Mouse (Mus musculus) layer of hippocampus, postnatal 25 days (tissue): ENCODE data around the gene Qrsl1. TPM values are rescaled to one million over a fixed set of nuclear protein-coding genes. Genes with fewer than 3 reads are reported as not detected.

Experiments
- DNase-seq, 2 experiments: peaks; one replicate each; pipeline ENCODE4 v3.0.0; 2022; ENCODE audit warnings: mixed read lengths in 2 of 2, low spot score in 1 of 2; ENCODE audit errors: extremely low spot score in 1 of 2
- total RNA-seq, 2 experiments: library from RNA; stranded (reverse); gene quantifications; 2 replicates each; pipeline ENCODE4 v1.2.3; 2021

Gene Qrsl1
- total RNA-seq, 2 experiments from 2014 or later, result 15.8 to 16.8 TPM

- no peak for DNase-seq
Observed at GRCm38 (mm10) chr10:43887676-43888075, 13.9 kb downstream of the Qrsl1 start.

- DNase-seq, result no peak
Observed at GRCm38 (mm10) chr10:43871458-43871857, 30.1 kb downstream of the Qrsl1 start.

GRCm38 (mm10) chr10:43870752-43871151 lies 30.8 kb downstream of the Qrsl1 start:
- DNase-seq, result peak in 1 of 2 experiments; percentile 35

DNA sequence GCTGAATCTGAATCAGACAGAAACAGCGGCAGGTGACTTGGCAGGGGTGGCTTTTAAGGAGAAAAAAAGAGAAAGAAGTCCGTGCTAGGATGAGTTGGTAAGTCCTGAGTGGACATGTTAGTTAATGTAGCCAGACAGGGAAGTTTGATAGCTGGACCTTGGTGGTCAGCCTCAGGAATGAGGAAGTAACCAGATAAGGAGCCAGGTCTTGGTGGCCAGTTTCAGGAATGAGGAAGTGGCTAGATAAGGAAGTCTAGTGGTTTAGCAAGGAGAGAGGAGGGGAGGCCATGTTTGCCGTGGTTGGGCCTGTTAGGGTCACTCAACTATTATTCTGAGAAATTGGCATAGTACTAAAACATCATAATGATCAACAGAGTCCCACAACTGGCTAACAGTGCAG lies 45.2 kb downstream of the Qrsl1 start:
- no peak for DNase-seq

DNA sequence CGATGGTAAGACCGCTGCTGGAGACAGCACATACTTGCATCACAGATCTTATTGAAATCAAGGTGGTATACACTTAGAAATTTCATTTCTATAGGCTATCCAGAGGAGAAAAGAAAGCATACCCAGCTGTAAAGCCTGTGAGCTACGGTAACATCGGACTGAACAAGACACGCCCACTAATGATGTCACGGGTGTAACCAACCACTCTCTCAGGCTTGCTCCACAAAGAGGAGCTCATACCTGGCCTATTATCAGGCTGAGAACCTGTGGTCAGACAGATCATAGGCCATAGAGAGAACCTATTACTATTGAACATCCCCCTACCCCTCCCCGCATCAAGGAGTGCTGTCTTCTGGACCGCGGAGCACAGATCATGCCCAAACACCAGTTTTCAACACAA lies 45.6 kb downstream of the Qrsl1 start:
- DNase-seq, result no peak

DNA sequence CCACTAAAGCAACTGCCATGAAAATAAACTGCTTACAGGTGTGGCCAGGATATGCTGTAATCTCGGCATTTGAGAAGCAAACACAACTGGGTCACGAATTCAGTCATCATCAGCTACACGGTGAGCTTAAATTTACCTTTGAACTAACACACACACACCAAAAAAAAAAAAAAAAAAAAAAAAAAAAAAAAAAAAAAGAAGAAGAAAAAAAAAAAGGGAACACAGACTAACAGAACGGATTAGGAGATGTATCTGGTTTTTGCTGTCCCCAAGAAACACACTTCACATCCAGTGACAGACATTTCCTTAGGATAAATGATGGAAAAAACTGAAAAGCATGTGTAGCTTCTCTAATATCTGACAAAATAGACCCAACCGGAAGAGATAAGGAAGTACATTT lies 49.6 kb downstream of the Qrsl1 start:
- DNase-seq, result no peak

- DNase-seq, result no peak
Observed at GRCm38 (mm10) chr10:43849478-43849877, 52.1 kb downstream of the Qrsl1 start.

DNA sequence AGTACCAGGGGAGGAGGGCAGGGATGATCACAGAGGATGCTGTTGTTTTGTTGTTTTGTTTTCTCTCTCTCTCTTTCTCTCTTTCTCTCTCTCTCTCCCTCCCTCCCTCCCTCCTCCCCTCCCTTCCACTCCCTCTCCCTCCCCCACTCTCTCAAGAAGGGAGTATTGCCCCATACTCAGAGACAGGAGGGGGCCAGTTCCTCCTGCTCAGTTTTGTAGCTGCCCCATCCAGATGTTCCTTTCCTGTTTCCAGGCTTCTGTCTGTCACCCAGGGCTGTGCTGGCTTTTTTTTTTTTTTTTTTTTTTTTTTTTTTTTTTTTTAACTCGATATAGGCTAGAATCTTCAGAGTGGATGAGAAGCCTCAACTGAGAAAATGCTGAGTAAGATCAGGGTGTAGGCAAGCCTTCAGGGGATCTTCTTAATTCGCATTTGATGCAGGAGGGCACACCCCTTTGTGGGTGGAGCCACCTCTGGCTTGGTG lies 55.4 kb downstream of the Qrsl1 start:
- no peak for DNase-seq

- no peak for DNase-seq
Observed at GRCm38 (mm10) chr10:43845442-43845841, 56.1 kb downstream of the Qrsl1 start.

GRCm38 (mm10) chr10:43841441-43841840 lies 60.1 kb downstream of the Qrsl1 start:
- DNase-seq, result no peak

- DNase-seq, result no peak
Observed at GRCm38 (mm10) chr10:43832868-43833267, 68.7 kb downstream of the Qrsl1 start.

DNA sequence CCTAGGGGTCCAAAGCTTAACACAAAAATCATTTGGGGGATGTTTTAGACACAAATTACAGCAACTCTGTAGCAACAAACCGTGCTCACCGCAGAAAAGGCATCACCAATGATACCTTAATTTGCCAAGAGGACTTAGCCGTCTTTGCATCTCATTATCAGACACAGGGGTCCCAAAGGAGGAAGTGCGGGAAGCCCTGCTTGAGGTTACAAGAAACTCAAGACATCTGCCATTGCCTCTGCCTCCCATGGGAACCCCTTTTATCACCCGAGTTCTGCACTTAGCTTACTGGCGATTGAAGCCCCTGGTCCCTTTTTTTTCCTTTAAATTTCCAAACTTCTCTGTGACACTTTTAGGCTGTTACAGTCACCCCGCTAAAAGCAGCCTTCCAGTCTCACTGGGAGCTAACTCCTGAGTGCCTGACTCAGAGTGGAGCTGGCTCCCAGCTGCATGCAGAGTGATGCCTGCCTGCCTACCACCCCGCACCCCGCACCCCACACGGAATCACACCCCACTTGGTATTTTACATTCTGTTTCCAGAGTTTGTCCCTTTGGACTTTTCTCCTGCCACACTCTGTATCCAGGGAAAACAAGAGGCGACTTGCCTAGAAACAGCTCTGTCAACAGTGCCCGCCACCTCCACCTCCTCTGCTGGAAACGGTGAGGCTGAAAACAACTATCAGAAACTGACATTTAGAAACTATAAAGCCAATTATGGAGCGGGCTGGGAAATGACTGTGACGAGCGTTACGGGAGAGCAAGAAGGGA lies 71.1 kb downstream of the Qrsl1 start:
- no peak for DNase-seq

GRCm38 (mm10) chr10:43828686-43829015 lies 72.9 kb downstream of the Qrsl1 start:
- DNase-seq, result no peak

GRCm38 (mm10) chr10:43827958-43828685 lies 73.4 kb downstream of the Qrsl1 start:
- no peak for DNase-seq

DNA sequence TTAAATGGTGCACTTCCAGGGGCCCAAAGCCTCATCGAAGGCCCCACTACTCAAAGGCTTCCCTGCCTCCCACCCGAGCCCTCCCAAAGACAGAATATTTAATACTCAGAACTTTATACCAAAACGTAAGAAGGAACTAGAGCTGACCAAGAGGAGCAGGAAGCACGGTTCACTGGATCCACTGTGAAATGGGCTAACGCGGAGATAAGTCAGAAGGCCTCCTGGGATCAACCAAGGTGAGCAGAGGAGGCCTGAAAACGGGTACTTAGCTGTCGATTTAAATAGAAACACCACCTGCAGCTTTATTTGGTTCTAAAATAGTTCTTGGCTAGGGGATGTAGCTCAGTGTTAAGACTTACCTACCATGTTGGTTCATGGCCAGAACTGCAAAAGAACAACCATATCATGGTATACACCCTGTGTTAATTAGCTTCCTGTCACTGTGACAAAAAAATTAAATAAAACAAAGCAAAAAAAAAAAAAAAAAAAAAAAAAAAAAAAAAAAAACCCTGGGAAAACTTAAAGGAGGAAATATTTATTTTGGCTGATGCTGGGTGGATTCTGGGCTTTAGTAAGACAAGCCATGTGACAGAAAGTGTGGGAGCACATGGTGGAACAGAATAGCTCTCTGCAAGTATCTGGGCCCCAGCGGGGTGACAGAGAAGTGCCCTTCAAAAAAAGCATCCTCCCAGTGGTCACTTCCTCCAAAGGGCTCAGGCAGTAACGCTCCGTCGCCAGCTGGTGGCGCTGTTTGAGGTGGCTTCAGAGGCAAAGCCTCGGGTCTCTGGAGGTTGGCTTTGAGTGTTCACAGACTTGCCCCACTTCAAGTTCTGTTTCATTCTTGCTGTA lies 74.5 kb downstream of the Qrsl1 start:
- DNase-seq, result no peak

- DNase-seq, result no peak
Observed at GRCm38 (mm10) chr10:43825696-43826095, 75.8 kb downstream of the Qrsl1 start.

DNA sequence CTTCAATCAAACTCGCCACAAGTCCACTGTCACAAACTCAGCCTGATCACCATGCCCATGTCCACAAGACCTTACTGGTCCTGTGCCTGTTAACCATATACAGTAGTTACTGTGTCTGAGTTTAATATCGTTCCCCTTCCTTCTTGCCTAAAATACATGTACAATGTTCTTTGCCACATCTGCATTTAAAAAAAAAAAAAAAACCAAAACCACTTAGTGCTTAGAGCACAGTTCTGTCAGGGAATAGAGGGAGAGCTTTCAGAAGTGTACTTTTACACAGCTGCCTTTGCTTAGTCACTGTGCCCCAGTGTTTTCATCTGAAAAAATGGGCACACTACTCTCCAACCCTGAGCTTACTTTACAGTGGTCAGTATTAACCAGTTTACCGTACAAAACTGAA lies 76.8 kb downstream of the Qrsl1 start:
- DNase-seq, result no peak
